Mouse (Mus musculus) small intestine, adult 2 months (tissue): ENCODE results near the gene Asic2. TPM values are rescaled to one million over a fixed set of nuclear protein-coding genes. Genes with fewer than 3 reads are reported as not detected.

Experiments
- H3K27ac ChIP-seq: fragments of 200-500 bp; 2 replicates; pipeline ENCODE4 v1.5.1; 2012; ENCODE audit warnings: low read depth, low read length, control low read depth, inconsistent platforms; ENCODE audit not compliant: insufficient read depth
- H3K27me3 ChIP-seq: fragments of 200-500 bp; 2 replicates; pipeline ENCODE4 v1.6.1; 2012; ENCODE audit warnings: mild to moderate bottlenecking, moderate library complexity, low read length, inconsistent platforms; ENCODE audit not compliant: control insufficient read depth, insufficient read depth
- H3K36me3 ChIP-seq: fragments of 200-500 bp; 2 replicates; pipeline ENCODE4 v1.6.1; 2012; ENCODE audit warnings: mild to moderate bottlenecking, low read length, control low read depth, inconsistent platforms; ENCODE audit not compliant: control insufficient read depth, insufficient read depth
- H3K4me1 ChIP-seq: fragments of 200-500 bp; 2 replicates; pipeline ENCODE4 v1.6.1; 2012; ENCODE audit warnings: low read length, inconsistent platforms, mixed read lengths; ENCODE audit not compliant: control insufficient read depth, insufficient read depth, insufficient read length
- H3K4me3 ChIP-seq: fragments of 200-500 bp; 2 replicates; pipeline ENCODE4 v1.5.1; 2012; ENCODE audit warnings: low read depth, mild to moderate bottlenecking, control low read depth, inconsistent platforms, low read length, moderate library complexity
- CTCF ChIP-seq: fragments of 200-500 bp; IDR thresholded peaks from 2 replicates; pipeline ENCODE4 v1.5.1; 2012; ENCODE audit warnings: low read depth, mild to moderate bottlenecking, control low read depth, inconsistent platforms, low read length, moderate library complexity, mixed read lengths; ENCODE audit not compliant: insufficient replicate concordance, insufficient read length; ENCODE audit errors: extremely low read depth
- POLR2A ChIP-seq: fragments of 200-500 bp; IDR thresholded peaks from 2 replicates; pipeline ENCODE4 v1.6.1; 2012; ENCODE audit warnings: low read depth, mild to moderate bottlenecking, control low read depth, inconsistent platforms, low read length, moderate library complexity
- WGBS: fragments of 180-500 bp; shearing (Covaris S2); methylation state at CpG from one replicate; pipeline ENCODE4 v1.1.7; 2018; 5-methylcytosine and 5-hydroxymethylcytosine counted together
- polyA plus RNA-seq: library from polyadenylated mRNA; depleted of rRNA; stranded (reverse); fragments of >200 nt; gene quantifications from 2 replicates; pipeline ENCODE4 v1.2.3, GENCODE M21; 2012

The Asic2 gene
- polyA plus RNA-seq, 1 experiment = 1.4 TPM

GRCm38 (mm10) chr11:81909397-81909894 is 58.8 kb downstream of the Asic2 start:
- no peak overlapping the region for H3K4me3 ChIP-seq
- TF ChIP-seq CTCF = no peak
- TF ChIP-seq POLR2A = no peak
- H3K36me3 ChIP-seq = no peaks in the 10 kb centered on the region
- no peak overlapping the region for H3K27ac ChIP-seq
- no peaks in the 10 kb centered on the region for H3K4me1 ChIP-seq
- H3K27me3 ChIP-seq = no peaks in the 10 kb centered on the region
- 64% methylated on average over 5 of the region's 5 CpGs for WGBS

GRCm38 (mm10) chr11:81908760-81909159 is 59.5 kb downstream of the Asic2 start:
- Histone ChIP-seq H3K4me3 (no peak overlapping the region), H3K27me3 (no peaks in the 10 kb centered on the region), H3K27ac (no peak overlapping the region), H3K36me3 (no peaks in the 10 kb centered on the region), H3K4me1 (no peaks in the 10 kb centered on the region)
- TF ChIP-seq POLR2A = no peak
- TF ChIP-seq CTCF = no peak
- 84% methylated on average over 1 of the region's 1 CpGs for WGBS

GRCm38 (mm10) chr11:81902318-81902717 is 65.9 kb downstream of the Asic2 start:
- TF ChIP-seq POLR2A (no peak), CTCF (no peak)
- H3K27ac ChIP-seq = no peak overlapping the region
- H3K4me1 ChIP-seq = no peaks in the 10 kb centered on the region
- H3K27me3 ChIP-seq = no peaks in the 10 kb centered on the region
- H3K36me3 ChIP-seq = no peaks in the 10 kb centered on the region
- no peak overlapping the region for H3K4me3 ChIP-seq

- Histone ChIP-seq H3K27ac (no peak overlapping the region), H3K36me3 (no peaks in the 10 kb centered on the region), H3K4me1 (no peaks in the 10 kb centered on the region), H3K4me3 (no peak overlapping the region), H3K27me3 (no peaks in the 10 kb centered on the region)
- 11% methylated on average over 8 of the region's 8 CpGs for WGBS
- TF ChIP-seq POLR2A (no peak), CTCF (no peak)
These were observed 70.5 kb downstream of the Asic2 start for GRCm38 (mm10) chr11:81897547-81898354.

GRCm38 (mm10) chr11:81896511-81896910 is 71.7 kb downstream of the Asic2 start:
- H3K27ac ChIP-seq = no peak overlapping the region
- H3K4me1 ChIP-seq = no peaks in the 10 kb centered on the region
- H3K4me3 ChIP-seq = no peak overlapping the region
- H3K36me3 ChIP-seq = no peaks in the 10 kb centered on the region
- WGBS = 78% methylated on average over 6 of the region's 6 CpGs
- no peaks in the 10 kb centered on the region for H3K27me3 ChIP-seq
- no peak for TF ChIP-seq POLR2A
- TF ChIP-seq CTCF = no peak

- 32% methylated on average over 9 of the region's 9 CpGs for WGBS
- Histone ChIP-seq H3K36me3 (no peaks in the 10 kb centered on the region), H3K4me1 (no peaks in the 10 kb centered on the region), H3K4me3 (no peak overlapping the region), H3K27me3 (no peaks in the 10 kb centered on the region), H3K27ac (no peak overlapping the region)
- TF ChIP-seq CTCF (no peak), POLR2A (no peak)
These were observed 96.6 kb downstream of the Asic2 start for GRCm38 (mm10) chr11:81871506-81872213.

GRCm38 (mm10) chr11:81865661-81866382 is 102.4 kb downstream of the Asic2 start:
- no peaks in the 10 kb centered on the region for H3K27me3 ChIP-seq
- WGBS = 77% methylated on average over 10 of the region's 10 CpGs
- TF ChIP-seq CTCF = no peak
- no peak for TF ChIP-seq POLR2A

More at GRCm38 (mm10) chr11:81865661-81866382, 102.4 kb downstream of the Asic2 start:
- H3K4me3 ChIP-seq = no peak overlapping the region
- H3K36me3 ChIP-seq = no peaks in the 10 kb centered on the region
- H3K4me1 ChIP-seq = no peaks in the 10 kb centered on the region
- no peak overlapping the region for H3K27ac ChIP-seq
